Mouse (Mus musculus): ENCODE measurements around the gene Eif5.
A peak's percentile ranks its signal among the peaks of the same experiment; 100 is the strongest.
"Not testable (repeated sequence)": the region's sequence is repeated elsewhere in the genome, so short reads cannot be mapped to it uniquely, and the experiment has no call there.

The Eif5 gene

DNA sequence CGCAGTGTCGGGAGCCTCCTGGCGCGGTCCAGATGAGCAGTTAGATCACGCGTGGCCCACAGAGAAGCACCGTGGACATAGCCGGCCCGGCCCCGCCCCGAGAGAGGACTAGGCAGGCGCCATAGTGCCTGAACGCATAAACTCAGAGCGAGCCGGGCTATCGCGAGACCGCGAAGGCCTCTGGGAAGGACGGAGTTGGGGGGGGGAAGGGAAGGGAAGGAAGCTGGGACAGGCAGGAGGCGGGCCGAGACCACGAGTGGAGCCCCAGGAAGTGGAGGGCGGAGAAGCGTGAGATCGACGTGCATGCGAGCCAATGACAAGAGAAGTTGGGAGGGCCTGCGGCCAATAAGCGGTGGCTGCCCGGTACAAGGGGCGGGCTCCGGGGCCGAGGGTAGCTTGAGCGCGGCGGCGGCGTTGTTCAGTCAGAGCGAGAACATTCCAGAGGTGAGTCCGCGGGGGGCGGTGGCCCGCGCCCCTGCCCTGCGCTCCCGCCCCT is at the start of gene Eif5:
Eif5 (plus strand) TSS at position 221 of the 496 bp plus-strand sequence.
- DNase-seq = peak; percentile 99

DNA sequence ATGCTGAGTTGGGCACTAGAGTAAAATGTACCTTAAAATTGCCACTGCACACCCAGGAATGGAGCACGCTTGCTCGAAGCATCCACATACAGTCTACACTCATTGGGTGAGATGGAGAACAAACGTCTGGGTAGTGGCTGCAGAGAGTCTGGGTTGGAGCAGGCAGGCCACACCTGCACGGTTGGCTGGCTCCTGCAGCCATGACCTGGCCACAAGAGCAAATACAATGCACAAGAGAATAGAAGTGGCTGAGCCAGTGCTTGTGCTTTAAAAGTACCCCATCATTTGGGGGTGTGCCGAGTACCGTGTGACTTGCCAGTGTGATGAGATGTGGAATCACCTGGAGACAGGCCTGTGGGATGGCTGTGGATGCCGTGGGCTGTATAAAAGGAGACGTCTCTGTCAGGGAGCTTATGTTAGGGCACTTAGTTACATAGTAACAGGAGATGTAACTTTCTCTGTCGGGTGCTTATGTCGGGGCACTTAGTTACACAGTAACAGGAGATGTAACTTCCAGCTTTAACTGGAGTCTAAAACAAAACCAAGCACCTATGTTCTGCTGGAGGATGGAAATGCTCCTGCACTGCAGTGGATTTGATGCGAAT is 48.5 kb upstream of the Eif5 start:
- DNase-seq = no peak

DNA sequence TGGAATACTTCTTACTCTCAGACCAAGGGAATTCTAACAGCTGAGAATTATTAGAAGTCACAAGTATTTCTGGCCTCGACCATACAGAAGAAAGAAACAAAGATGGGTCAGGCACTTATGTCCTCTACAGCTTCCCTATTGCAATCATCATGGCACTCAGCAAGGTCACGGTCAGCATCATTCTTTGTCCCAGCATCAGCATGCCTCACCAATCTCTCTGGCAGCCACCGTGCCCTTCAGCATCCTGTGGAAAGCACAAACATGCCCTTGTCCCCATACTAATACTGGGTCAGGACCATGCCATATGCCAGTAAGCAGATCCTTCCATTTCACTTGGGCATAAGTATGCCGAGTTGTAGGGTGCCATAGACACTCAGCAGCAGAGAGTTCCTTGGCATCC is 42.9 kb upstream of the Eif5 start:
- DNase-seq = no peak

DNA sequence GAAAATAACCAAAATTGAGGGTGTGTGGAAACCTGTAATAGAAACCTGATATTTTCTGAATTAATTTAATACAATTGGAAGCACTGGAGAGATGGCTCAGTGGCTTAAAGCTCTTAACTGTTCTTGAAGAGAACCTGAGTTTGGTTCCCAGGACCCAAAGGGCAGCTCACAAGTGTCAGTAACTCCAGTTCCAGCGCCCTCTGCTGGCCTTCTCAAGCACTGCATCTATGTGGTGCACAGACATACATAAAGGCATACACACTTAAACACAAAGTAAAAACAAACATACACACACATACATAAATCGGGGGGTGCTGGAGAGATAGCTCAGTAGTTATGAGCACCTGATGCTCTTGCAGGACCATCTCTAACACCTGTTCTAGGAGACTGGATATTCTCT is 40.7 kb upstream of the Eif5 start:
- DNase-seq = no peak

DNA sequence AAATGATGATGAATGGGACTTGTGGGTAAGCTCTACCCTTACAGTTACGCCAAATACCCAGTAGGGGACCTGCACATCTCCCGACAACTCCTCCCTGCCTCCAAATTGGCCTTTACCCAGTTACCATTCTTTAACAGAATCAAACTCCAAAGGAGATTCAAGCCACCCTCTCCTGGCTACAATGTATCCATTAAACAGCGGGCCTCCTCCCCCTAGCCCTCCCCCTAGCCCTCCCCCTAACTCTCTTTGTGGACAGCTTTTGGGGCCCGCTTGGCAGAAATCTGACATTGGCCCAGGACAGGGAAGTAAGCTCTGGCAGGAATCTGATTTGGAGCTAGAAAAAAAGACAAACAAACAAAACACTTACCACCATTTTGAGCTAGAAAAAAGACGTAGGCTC is 38.2 kb upstream of the Eif5 start:
- no peak for DNase-seq

DNA sequence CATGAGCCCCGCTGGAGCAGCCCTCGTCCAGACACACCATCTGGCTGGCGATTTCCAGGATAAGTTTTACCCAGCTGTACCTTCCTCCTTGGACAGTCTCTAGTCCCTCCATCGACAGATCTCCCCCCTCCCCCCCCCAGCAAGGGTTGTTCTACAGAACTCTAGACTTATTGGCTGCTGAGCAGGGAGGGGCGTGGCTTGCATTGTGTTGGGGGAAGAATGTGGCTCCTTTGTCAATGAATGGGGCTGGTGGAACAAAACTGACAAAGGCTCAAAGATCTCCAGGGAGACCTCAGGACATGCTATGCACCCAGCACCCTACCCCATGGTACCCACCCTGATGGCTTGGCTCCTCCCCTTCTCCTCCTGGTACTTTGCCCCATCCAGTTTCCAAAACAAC is 37.1 kb upstream of the Eif5 start:
- DNase-seq = no peak

DNA sequence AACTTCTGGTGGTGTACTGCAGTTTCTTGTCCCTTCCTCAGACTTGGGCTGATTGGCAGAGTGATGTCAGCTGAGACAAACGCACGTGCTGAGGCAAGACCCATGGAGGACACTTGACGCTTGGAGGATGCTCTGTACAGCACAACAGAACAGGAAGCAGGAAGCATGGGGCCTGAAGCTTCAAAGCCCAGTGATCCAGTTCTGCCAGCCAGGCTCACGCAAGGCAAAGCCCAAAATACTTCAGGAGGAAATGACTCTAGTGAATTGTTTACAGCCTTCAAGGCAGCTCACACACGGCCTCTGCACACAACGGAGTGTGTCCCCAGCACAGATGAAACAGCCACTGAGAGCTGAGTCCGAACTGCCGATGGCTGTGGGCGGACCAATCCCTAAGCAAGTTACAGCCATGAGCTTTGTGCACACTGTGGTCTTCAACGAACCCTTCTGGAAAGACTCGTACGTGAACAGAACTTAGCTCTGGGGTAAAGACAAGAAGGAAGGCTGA is 34.7 kb upstream of the Eif5 start:
- DNase-seq = no peak

DNA sequence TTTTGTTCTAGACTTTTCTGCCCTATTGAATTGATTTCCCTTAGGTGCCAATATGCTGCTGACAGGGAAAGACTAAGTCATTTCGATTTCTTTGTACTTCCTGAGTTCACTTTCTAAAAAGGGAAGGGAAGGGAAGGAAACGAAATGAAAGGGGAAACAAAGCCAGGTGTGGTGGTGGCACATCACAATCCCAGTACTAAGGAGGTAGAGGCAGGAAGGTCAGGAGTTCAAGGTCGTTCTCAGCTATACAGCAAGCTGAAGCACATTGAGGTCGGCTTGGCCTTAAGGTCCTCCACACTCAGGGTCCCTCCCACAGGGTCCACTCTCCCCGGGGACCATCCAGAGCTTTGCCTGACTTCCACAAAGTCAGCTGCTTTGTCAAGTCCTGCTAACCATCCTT is 34.2 kb upstream of the Eif5 start:
- no peak for DNase-seq

DNA sequence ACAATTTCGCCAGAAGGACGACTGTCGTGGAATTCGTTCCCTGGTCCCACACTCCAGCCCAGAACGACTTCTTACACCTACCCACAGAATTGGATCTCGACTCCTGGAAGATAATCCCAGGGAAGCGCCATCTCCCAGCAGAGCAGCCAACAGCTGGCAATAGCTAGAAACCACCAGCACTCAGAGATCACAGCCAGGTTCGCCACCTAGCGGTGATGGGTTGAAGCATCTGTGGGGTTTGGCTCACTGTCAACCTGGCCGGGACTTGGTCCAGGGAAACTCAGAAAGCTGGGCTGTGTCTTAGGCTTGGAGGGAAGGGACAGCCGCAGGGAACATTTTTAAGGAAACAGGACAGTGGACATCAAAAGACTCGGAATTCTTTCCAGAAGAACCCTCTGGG is 32.9 kb upstream of the Eif5 start:
- peak; percentile 88 for DNase-seq

DNA sequence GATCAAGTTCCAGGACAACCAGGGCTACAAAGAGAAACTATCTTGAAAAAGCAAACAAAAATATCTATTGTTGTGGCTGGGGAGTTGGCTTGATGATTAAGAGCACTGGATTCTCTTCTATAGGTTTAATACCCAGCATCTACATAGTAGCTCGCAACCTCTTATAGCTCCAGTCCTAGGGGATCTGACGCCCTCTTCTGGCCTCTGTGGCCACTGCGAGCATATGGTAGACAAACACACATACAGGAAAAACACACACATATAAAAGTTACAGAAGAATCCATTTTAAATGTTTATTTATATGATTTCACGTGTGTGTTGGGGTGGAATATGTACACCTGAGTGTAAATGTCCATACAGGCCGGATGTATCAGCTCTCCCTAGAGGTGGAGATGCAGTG is 30.8 kb upstream of the Eif5 start:
- no peak for DNase-seq

DNA sequence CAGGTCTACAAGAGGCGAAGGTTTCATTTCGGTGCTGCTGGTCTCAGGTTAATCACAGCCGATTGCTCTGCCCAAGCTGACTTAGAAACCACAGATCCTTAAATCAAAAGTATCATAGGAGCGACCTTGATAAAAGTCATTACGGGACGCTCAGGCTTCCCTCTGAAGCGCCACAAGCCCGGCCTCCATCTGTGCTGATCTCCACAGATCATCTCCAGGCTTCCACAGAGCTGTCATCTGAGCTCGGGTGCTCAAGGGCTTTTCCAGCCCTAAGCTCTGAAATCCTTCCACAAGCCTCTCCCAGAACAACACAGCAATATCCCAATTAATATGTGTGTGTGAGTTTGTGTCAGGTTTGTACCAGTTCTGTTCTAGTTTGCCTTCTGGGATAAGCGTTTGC is 29.9 kb upstream of the Eif5 start:
- no peak for DNase-seq

DNA sequence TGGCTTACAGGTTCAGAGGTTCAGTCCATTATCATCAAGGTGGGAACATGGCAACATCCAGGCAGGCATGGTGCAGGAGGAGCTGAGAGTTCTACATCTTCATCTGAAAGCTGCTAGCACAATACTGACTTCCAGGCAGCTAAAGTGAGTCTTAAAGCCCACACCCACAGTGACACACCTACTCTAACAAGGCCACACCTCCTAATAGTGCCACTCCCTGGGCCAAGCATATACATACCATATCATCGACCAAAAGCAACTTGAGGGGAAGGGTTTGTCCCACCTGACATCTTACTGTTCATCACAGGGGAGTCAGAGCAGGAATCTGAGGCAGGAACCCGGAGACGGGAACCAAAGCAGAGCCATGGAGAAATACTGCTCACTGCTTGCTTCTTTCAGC is 29.4 kb upstream of the Eif5 start:
- not testable (repeated sequence) for DNase-seq

DNA sequence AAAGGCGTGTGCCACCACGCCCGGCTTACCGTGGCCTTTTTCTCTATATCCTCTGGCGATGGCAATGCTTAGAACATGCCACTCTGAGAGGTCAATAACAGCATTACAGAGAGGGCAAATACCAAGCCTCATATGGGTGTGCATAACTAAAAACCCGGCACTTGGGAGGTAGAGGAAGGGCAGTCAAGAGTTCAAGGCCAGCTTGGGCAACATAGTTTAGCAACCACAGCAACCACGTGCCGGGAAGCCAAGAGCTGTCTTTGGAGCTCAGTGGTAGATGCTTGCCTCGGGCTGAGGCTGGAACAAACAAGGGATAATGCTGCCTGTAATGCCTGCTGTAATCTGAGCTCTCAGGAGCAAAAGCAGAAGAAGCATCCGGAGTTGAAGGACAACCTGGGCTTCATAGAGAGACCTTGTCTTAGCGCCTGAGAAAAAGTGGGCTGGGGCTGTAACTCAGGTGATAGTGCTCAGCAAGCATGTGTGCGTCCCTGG is 25.2 kb upstream of the Eif5 start:
- DNase-seq = no peak

DNA sequence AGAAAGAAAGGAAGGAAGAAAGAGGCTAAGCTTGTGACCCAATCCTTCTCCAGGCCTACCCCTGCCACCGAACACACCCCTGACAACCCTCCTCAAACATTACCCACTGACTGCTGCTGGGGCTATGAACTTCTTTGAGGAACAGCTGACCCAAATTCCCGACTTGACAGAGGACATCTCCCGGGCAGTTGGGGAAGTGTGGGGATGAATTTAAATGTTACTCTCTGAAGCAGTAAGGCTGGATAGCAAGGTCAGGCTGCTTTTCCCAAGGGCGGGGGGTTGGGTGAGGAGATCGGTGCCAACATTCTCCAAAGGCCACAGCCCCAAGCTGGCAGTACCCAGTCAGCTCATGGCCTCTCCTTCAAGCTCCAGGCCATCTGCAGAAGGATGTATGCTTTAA is 24.1 kb upstream of the Eif5 start:
- peak; percentile 35 for DNase-seq

DNA sequence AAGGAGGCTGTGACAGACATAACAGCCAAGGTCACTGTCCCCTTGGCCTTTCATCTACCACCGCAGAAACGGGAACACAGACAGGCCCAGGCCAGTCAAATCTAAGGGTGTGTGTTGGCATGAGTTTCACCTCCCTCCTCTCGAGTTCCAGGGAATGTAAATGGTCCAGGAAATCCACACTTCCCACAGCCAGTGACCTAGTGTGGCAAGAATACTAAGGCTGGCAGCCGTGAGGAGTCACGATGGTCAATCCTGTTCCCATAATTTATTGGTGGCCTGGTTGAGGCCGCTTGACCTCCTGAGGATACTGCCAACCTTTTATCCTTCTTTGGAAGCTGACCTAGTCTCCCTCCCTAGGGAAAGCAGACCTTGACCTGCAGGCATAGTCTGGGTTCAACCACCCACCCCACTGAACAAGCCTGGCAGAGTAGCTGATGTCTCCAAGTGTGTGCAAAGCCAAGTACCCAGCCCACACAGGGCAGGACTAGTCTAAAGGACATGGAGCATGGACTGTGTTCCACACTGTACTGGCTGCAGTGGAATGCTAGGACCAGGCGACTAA is 23.5 kb upstream of the Eif5 start:
- DNase-seq = no peak

DNA sequence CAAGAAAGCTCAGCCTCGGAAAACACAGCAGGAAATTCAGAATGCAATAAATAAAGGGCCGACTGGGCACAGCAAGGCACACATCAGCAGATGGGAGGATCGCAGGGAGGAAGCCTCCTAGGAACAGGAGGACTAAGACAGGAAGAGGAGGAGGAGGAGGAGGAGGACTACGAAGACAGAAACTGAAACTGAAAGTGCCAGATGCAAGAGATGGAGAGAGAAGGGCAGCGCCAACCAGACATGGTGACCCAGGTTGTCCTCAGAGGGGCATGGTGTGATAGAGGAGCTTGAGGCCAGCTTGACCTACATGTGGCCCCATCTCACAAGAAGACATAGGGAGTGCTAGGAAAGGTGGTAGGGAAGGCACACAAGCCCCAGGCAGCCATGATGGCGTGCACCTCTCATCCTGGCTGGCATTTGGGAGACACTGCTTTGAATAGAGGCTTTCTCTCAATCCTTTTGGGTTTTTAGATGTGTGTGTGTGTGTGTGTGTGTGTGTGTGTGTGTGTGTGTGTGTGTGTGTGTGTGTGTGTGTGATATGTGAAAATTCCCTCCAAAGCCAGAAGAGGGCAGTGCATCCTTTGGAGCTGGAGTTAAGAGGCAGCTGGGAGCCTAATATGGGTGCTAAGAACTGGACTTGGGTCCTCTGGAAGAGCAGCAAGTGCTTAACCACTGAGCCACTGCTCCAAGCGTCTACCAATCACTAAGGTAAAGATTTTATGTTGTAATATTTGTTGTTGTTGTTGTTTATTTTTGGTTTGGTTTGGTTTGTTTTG is 22.8 kb upstream of the Eif5 start:
- DNase-seq = no peak

DNA sequence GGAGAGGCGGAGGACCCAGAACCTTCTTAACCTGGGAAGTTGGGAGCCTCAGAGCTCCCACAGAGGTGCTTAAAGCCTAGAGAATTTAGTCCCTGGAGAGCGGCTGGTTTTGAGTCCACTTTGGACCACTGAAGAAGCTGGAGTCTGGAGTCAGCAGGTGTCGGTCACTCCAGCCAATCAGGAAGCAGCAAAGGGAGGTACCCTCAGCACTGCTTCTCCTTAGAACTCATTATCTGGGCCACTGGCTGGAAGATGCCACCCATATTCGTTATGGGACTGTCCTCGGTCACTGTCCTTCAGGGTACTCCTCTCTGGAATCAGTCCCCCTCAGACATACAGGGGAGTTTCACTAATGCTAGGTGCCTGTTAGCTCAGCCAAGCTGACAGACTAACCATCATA is 21.9 kb upstream of the Eif5 start:
- no peak for DNase-seq

DNA sequence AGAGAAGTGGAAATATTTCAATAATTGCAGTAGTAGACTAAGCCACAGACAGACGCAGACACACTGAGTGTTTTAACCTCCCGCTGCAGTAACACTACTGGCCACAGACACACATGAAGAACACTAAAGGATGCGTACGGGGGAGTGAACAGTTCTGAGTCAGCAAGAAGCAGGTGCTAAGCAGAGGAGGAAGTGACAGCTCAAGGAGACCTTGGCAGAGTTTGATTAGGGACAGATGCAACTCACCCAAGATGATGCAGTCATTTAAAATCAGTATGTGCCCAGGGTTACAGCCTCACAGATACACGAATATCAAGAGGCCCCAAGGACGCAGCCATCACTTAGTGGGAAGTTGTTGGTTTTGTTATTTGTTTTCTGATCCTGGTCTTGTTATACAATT is 21.0 kb upstream of the Eif5 start:
- DNase-seq = no peak

DNA sequence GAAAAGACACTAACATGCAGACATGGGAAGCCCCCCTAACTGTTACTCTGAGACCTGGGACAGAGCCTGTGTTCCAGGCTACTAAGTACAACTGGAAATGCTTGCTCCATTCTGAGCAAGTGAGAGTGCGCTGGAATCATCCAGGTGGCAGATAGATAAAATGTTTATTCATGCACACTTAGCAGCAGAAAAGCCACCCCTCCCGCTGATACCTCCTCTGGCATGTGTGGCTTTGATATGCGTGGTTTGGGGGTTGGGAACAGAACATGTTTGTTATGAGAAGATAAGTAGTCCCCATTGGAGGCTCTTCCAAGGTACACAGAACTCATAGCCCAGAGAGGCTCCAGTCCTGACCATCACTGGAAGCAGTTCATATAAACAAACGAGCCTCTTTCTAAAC is 19.9 kb upstream of the Eif5 start:
- DNase-seq = no peak

DNA sequence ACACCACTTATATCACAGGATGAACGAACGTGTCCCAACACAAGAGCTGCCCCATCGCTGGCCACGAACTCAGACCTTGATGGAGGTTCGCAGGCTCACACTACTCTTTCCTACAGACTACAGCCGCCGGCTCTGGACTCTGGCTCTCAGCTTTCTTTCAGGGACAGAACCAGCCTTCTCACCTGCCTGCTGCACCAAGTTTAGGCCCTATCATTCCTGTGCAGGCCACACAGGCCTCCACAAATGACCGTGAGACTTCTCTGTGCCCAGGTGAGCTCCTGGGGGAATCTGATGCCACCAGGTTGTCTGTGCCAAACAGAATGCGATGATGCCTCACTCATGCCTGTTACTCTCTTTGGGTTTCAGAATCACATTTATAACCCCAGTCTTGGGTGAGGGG is 19.4 kb upstream of the Eif5 start:
- DNase-seq = no peak

DNA sequence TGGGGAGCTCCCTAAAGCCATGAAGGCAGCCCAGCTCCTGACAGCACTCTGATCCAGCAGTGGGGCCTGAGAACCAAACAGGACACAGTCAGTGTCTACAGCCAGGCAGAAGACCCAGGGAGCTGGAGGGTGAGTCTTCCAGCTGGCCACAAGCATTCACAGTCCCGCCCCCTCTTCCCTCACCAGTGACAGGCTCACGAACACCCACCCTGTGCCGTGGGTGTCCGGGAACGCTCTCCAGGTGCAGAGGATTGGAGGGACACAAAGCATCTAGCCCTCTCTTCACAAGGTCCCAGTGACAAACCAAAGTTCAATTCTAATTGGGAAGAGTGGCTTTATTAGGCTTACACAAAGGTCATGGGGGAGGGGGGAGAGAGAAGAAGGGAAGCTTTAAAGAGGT is 18.0 kb upstream of the Eif5 start:
- DNase-seq = no peak

DNA sequence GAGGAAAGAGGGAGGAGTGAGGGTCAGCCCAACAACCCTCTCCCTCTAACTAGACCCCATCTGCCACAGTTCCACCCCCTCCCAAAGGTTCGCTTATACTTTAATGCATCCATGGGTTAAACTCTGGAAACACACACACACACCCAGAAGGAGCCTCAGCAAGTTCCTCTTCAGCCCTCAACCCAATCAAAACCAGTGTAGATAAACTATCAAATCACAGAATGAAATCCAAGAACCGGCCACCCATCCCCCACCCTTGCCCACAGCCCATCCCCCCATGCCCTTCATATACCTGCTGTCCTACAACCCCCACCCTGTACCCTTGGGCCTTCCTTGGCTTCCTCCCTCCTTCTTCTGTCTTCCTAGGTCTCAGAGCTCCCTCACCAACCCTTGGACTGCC is 16.8 kb upstream of the Eif5 start:
- DNase-seq = no peak

DNA sequence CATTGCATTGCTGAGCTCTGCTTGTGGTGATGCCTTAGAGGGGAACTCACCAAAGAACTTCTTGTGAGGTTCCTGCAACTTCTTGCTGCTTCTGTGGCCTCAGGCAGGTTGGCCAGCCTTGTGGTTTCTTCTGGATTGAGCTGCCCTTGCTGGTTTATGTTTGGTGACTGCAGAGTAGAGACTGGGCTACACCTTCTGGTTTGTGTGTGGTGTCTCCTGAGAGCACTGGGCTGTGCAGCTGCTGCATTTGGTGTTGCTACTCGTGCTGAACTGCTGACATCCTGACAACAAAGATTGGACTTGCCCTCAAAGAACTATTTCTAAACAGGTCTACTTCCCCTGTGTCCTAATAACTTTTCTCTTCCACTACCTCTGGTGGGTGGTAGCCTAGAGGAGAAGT is 13.3 kb upstream of the Eif5 start:
- DNase-seq = no peak

DNA sequence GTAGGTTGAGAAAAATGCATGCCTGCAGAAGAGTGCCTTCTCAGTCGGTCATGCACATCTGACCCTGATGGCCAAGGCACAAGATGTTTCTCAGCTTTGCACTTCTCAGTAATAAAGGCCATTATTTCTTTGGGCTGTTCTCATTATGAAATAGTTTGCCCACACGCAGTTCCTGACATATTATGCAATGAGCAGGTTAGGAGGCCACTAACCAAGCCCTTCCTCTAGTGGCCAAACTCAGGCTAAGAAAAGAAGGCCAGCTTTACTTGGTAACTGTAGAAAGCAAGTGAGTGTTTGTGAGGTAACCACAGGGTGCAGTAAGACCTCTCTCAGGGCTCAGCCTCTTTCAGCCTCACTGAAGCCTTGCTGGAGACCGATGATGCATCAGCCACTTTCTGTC is 12.9 kb upstream of the Eif5 start:
- DNase-seq = no peak
